Mouse (Mus musculus) lung, postnatal 0 days (tissue): ENCODE data around the gene Anapc11. TPM values are rescaled to one million over a fixed set of nuclear protein-coding genes. Genes with fewer than 3 reads are reported as not detected.
A peak's percentile ranks its signal among the peaks of the same experiment; 100 is the strongest.

Experiments used
- ATAC-seq: fragments of 200-750 bp; cut with Nextera tagmentation; 2 replicates; pipeline ENCODE4 v1.8.0; 2017; ENCODE audit warnings: moderate library complexity
- DNase-seq: peaks from one replicate; pipeline ENCODE4 v3.0.0-alpha.2; 2016; ENCODE audit warnings: low spot score
- H3K27ac ChIP-seq: fragments of 300-500 bp; sonication (generic); 2 replicates; pipeline ENCODE4 v1.5.1; 2014; ENCODE audit warnings: antibody characterized with exemption, mild to moderate bottlenecking, low read length, mixed read lengths
- H3K27me3 ChIP-seq: fragments of 300-500 bp; sonication (generic); replicated peaks from 2 replicates; pipeline ENCODE4 v1.6.1; 2014; ENCODE audit warnings: low read length, mixed read lengths; ENCODE audit not compliant: insufficient read depth
- H3K36me3 ChIP-seq: fragments of 300-500 bp; sonication (generic); 2 replicates; pipeline ENCODE4 v1.6.1; 2014; ENCODE audit warnings: low read length, mixed read lengths; ENCODE audit not compliant: insufficient read depth
- H3K4me1 ChIP-seq: fragments of 300-500 bp; sonication (generic); 2 replicates; pipeline ENCODE4 v1.6.1; 2014; ENCODE audit warnings: antibody characterized with exemption, low read depth, low read length, mixed read lengths; ENCODE audit not compliant: insufficient read depth
- H3K4me2 ChIP-seq: fragments of 300-500 bp; sonication (generic); replicated peaks from 2 replicates; pipeline ENCODE4 v1.6.1; 2014; ENCODE audit warnings: low read depth, mild to moderate bottlenecking, low read length, moderate library complexity, mixed read lengths
- H3K4me3 ChIP-seq: fragments of 300-500 bp; sonication (generic); 2 replicates; pipeline ENCODE4 v1.5.1; 2014; ENCODE audit warnings: low read depth, low read length
- H3K9ac ChIP-seq: fragments of 300-500 bp; sonication (generic); replicated peaks from 2 replicates; pipeline ENCODE4 v1.6.1; 2014; ENCODE audit warnings: low read depth, mild to moderate bottlenecking
- H3K9me3 ChIP-seq: fragments of 300-500 bp; sonication (generic); 2 replicates; pipeline ENCODE4 v1.6.1; 2016; ENCODE audit warnings: low read length, mixed read lengths
- CTCF ChIP-seq: IDR thresholded peaks from 2 replicates; pipeline ENCODE4 v1.5.1; 2016; ENCODE audit warnings: antibody characterized with exemption, mild to moderate bottlenecking
- EP300 ChIP-seq: IDR thresholded peaks from 2 replicates; pipeline ENCODE4 v1.6.1; 2016; ENCODE audit warnings: antibody characterized with exemption, mild to moderate bottlenecking, control low read depth
- WGBS: fragments of 180-500 bp; shearing (Covaris S2); extraction: QIAGEN DNeasy Blood & Tissue Kit; methylation state at CpG from one replicate; pipeline ENCODE4 v1.1.7; 2014; 5-methylcytosine and 5-hydroxymethylcytosine counted together
- polyA plus RNA-seq: library from polyadenylated mRNA; unstranded; fragments of >200 nt; fragmentation: Nextera tagmentation; extraction: Ambion mirVana; gene quantifications from 2 replicates; pipeline ENCODE4 v1.2.1, GENCODE M21; 2015

Gene Anapc11
- polyA plus RNA-seq, 1 experiment from 2014 or later = 138 TPM

DNA sequence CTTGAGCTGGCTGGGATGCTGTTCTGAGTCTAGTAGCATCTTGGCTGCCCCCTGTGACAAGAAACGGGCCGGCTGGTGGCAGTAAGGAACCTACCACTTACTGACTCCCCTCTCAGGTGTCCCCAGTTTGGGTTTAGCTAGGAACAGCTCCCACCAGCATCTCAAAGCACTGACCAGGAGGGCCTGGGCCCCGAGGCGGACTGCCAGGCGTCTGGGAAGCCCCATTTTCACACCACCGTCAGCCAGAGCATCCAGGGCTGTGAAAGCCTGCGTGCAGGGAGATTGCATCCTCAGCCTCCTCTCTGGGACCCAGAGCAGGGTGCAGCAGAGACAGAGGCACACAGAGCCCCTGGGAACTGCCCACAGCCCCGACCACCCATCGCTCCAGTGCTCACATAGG is 43.0 kb downstream of the Anapc11 start:
- 66% methylated on average over 9 of the region's 9 CpGs for WGBS
- DNase-seq = no peak
- no peak overlapping the region for H3K9ac ChIP-seq

DNA sequence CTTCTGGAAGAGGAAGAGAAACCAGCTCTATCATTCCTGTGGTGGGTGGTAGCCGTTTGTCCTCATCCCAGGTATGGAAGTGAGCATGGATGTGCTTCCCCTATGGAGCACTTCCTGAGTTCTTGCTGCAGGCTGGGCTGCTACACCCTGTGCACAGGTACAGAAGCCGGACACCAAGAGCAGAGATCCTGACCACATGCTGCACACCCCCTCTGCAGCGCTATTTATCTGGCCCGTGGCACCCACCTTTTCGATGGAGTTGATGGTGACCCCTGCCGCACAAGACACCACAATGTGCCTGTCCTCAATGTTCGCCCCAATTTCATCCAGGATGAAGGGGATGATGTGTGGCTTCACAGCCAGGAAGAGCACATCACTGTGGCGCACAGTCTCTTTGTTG is 43.6 kb downstream of the Anapc11 start:
- Histone ChIP-seq H3K27ac (no peak overlapping the region), H3K9ac (no peak overlapping the region), H3K4me2 (no peak overlapping the region)

More for the DNA sequence above, 43.0 kb downstream of the Anapc11 start:
- Histone ChIP-seq H3K4me2 (no peak overlapping the region), H3K4me3 (no peak overlapping the region), H3K36me3 (no peaks in the 10 kb centered on the region), H3K27me3 (no peaks in the 10 kb centered on the region), H3K9me3 (no peaks in the 10 kb centered on the region), H3K27ac (no peak overlapping the region), H3K4me1 (0 out of 2 replicates have a peak, but pooled peaks cover 3% of the 10 kb centered on the region)
- ATAC-seq = no peak
- TF ChIP-seq EP300 = no peak
- TF ChIP-seq CTCF = no peak

DNA sequence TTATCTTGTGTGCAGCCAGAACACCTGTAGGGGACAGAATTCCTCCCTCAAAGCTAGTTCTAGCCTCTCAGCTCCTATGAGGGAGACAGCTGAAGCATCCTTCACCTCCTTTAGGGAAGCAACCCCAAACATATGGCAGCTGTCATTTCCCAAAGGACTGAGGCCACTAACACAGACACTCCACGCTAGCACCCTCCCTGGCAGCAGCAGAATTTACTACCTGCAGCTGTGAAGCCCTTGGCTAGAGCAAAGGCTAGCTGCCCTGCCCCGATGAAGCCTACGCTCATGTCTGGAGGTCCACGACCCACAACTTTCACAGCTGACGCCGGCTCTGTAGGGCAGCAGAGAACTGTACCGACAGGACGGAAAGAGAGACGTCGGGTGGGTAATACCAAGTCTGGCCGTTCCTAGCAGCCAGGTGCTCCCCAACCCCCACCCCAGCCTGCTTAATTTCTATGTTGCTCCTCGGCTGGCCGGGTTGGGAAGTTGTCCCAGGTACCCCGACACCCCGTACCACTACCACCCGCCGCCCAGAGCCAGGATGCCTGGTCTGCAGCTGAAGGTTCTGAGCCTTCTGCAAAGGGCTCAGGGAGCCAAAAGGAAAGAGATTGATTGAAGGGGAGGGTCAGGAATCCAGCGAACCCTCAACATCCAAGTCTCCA is 44.8 kb downstream of the Anapc11 start:
- H3K27ac ChIP-seq = no peak overlapping the region
- peak overlapping the region; percentile 80 for H3K4me2 ChIP-seq
- ATAC-seq (peak; percentile 58), DNase-seq (no peak)
- no peaks in the 10 kb centered on the region for H3K36me3 ChIP-seq
- under 1% methylated on average over 18 of the region's 18 CpGs for WGBS
- TF ChIP-seq CTCF (no peak), EP300 (no peak)
- H3K9me3 ChIP-seq = no peaks in the 10 kb centered on the region
- H3K4me3 ChIP-seq = peak overlapping the region; percentile 38
- H3K27me3 ChIP-seq = 0 out of 2 replicates have a peak, but pooled peaks cover 3% of the 10 kb centered on the region
- 0 out of 2 replicates have a peak, but pooled peaks cover 3% of the 10 kb centered on the region for H3K4me1 ChIP-seq
- H3K9ac ChIP-seq = peak overlapping the region; percentile 36

More for the DNA sequence above, 43.6 kb downstream of the Anapc11 start:
- TF ChIP-seq EP300 = no peak
- TF ChIP-seq CTCF = no peak
- Histone ChIP-seq H3K4me1 (0 out of 2 replicates have a peak, but pooled peaks cover 3% of the 10 kb centered on the region), H3K27me3 (no peaks in the 10 kb centered on the region), H3K4me3 (no peak overlapping the region), H3K36me3 (no peaks in the 10 kb centered on the region), H3K9me3 (no peaks in the 10 kb centered on the region)
- WGBS = 85% methylated on average over 8 of the region's 8 CpGs
- ATAC-seq (no peak), DNase-seq (no peak)

DNA sequence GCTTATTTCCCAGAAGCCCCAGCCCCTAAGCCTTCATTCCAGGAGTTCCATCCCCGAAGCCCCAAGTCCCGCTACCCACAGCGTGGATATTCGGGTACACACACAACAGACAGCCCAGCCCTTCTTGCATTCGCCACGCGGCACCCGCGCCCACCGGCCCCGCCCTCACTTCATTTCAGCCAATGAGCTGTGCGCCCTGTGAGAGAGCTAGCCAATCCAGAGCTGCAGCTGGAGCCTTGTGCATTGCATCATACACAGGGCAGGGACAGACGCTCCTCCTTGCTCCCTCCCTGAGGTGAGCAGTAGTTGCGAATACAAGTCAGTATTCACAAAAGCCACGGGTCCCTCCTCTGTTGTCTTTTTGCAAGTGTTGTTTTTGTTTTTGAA is 45.4 kb downstream of the Anapc11 start, which contains the start of gene Pycr1:
Gene Pycr1 (minus strand): TSS at position 169 of the 387 bp plus-strand sequence.
- ATAC-seq = peak; percentile 100
- WGBS = 2% methylated on average over 15 of the region's 15 CpGs
- H3K27ac ChIP-seq = no peak within 1 kb of the TSS
- no peaks in the 10 kb centered on the region for H3K9me3 ChIP-seq
- 0 out of 2 replicates have a peak, but pooled peaks cover 6% of the 10 kb centered on the region for H3K27me3 ChIP-seq
- peak within 1 kb of the TSS; percentile 38 for H3K4me3 ChIP-seq
- no peak for TF ChIP-seq EP300
- TF ChIP-seq CTCF = no peak
- DNase-seq = peak; percentile 94
- peak within 1 kb of the TSS; percentile 36 for H3K9ac ChIP-seq
- H3K4me1 ChIP-seq = 0 out of 2 replicates have a peak, but pooled peaks cover 3% of the 10 kb centered on the region
- H3K4me2 ChIP-seq = peak within 1 kb of the TSS; percentile 80
- H3K36me3 ChIP-seq = no peaks in the 10 kb centered on the region

DNA sequence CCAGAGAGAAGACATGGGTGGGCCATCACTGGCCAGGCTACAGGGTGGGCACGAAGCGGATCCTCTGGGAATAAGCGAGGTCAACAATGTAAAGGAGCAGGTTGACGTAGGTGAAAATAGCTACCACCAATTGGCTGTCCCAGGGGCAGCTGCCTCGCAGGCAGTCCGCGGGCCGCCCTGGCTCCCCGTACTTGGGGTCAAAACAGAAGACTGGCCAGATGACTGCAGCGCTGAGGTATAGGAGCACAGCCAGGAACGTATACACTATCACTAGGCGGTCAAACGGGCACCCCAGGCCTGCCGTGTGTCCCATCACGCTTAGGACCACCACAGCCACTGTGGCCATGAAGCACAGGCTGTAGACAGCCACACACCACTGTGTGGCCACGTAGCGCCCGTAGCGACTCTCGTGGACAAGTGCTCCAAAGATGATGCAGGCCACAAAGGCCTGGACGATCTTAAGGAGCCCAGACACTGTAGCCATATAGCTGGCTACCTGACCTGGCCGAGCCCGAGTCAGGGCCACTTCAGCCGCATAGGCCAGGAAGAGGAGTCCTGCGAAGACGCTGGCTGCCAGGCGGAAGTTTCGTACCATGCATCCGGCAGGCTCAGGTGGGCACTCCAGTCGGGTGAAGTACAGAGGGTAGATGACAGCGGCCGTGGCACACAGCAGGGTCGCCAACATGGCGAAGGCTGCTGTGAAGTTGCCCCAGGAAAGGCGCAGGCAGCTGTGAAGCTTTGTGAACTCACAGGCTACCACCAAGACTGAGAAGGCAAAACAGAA is 49.0 kb downstream of the Anapc11 start:
- no peaks in the 10 kb centered on the region for H3K36me3 ChIP-seq
- 0 out of 2 replicates have a peak overlapping the region, but pooled peaks have one; percentile 19 for H3K4me3 ChIP-seq
- 0 out of 2 replicates have a peak, but pooled peaks cover 6% of the 10 kb centered on the region for H3K27me3 ChIP-seq
- DNase-seq (no peak), ATAC-seq (no peak)
- H3K4me2 ChIP-seq = peak overlapping the region; percentile 52
- 74% methylated on average over 35 of the region's 35 CpGs for WGBS
- TF ChIP-seq CTCF = no peak
- no peak for TF ChIP-seq EP300
- H3K4me1 ChIP-seq = 0 out of 2 replicates have a peak, but pooled peaks cover 3% of the 10 kb centered on the region
- no peaks in the 10 kb centered on the region for H3K9me3 ChIP-seq
- H3K9ac ChIP-seq = no peak overlapping the region
- no peak overlapping the region for H3K27ac ChIP-seq

DNA sequence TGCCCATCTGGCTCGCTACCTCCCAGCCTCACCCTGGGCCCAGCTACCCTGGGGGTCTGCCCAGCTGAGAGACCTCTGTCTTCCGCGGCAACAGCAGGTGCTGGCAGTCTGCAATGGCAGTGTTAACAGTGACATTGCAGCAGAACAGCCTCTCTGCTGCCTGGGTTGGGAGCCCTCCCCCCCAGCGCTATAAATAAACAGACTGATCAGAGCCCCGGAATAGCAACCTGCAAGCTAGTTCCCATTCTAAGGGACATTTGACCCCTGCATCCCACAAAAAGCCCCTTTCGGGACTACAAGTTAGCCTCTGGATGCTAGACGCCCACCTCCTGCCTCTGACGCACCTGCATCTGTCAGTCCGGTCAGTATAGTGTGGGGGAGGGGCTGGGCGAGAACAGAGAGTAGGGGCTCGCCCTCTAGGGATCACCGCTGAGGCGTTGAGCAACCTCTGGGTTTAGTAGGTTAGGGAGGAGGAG is 49.8 kb downstream of the Anapc11 start, which contains the start of gene Myadml2:
Gene Myadml2 (minus strand): TSS at position 158 of the 476 bp plus-strand sequence.
- Histone ChIP-seq H3K9ac (no peak within 1 kb of the TSS), H3K4me3 (peak within 1 kb of the TSS; percentile 19; the same call in 1 of the 2 replicates), H3K4me2 (peak within 1 kb of the TSS; percentile 52), H3K27ac (no peak within 1 kb of the TSS), H3K4me1 (0 out of 2 replicates have a peak, but pooled peaks cover 3% of the 10 kb centered on the region), H3K36me3 (no peaks in the 10 kb centered on the region), H3K27me3 (0 out of 2 replicates have a peak, but pooled peaks cover 6% of the 10 kb centered on the region), H3K9me3 (no peaks in the 10 kb centered on the region)
- WGBS = 7% methylated on average over 13 of the region's 13 CpGs
- DNase-seq = peak; percentile 45
- TF ChIP-seq EP300 (no peak), CTCF (no peak)
- ATAC-seq = no peak
